Mouse (Mus musculus) myocyte (in vitro differentiated cells): Measurements from ENCODE around the gene Aldh1l1.

Experiments used
- E2F4 ChIP-seq: IDR thresholded peaks from one replicate; pipeline ENCODE4 v1.6.1; 2011; ENCODE audit warnings: mild to moderate bottlenecking, control low read depth, moderate library complexity; ENCODE audit not compliant: insufficient read depth
- MAX ChIP-seq: IDR thresholded peaks from one replicate; pipeline ENCODE4 v1.6.1; 2011; ENCODE audit warnings: low read depth, mild to moderate bottlenecking, control low read depth
- MYOD1 ChIP-seq, 3 experiments: IDR thresholded peaks; one replicate each; pipeline ENCODE4 v1.6.1; 2011; ENCODE audit warnings: control low read depth in 2 of 3, low read depth in 2 of 3, mild to moderate bottlenecking in 2 of 3, moderate library complexity in 1 of 3; ENCODE audit not compliant: insufficient read length in 2 of 3, control insufficient read depth in 1 of 3
- MYOG ChIP-seq, 3 experiments: IDR thresholded peaks; one replicate each; pipeline ENCODE4 v1.6.1; 2011; ENCODE audit warnings: control low read depth in 2 of 3, low read depth in 2 of 3, mild to moderate bottlenecking in 2 of 3; ENCODE audit not compliant: insufficient read length in 2 of 3, control insufficient read depth in 1 of 3, insufficient read depth in 1 of 3
- POLR2A ChIP-seq: IDR thresholded peaks from one replicate; pipeline ENCODE4 v1.6.1; 2011; ENCODE audit warnings: low read depth, mild to moderate bottlenecking, control low read depth, moderate library complexity; ENCODE audit not compliant: insufficient read length
- POLR2AphosphoS2 ChIP-seq: IDR thresholded peaks from one replicate; pipeline ENCODE4 v1.6.1; 2011; ENCODE audit warnings: low read depth, control low read depth; ENCODE audit not compliant: insufficient read length
- REST ChIP-seq: IDR thresholded peaks from one replicate; pipeline ENCODE4 v1.6.1; 2011; ENCODE audit warnings: mild to moderate bottlenecking, control low read depth, moderate library complexity; ENCODE audit not compliant: insufficient read depth, insufficient read length
- SRF ChIP-seq: IDR thresholded peaks from one replicate; pipeline ENCODE4 v1.6.1; 2011; ENCODE audit warnings: low read depth; ENCODE audit not compliant: control insufficient read depth, insufficient read length
- TCF12 ChIP-seq: IDR thresholded peaks from one replicate; pipeline ENCODE4 v1.6.1; 2011; ENCODE audit warnings: mild to moderate bottlenecking, control low read depth; ENCODE audit not compliant: poor library complexity, insufficient read depth, severe bottlenecking
- TCF3 ChIP-seq: IDR thresholded peaks from one replicate; pipeline ENCODE4 v1.6.1; 2011; ENCODE audit warnings: low read depth, control low read depth; ENCODE audit not compliant: insufficient read length
- USF1 ChIP-seq: IDR thresholded peaks from one replicate; pipeline ENCODE4 v1.6.1; 2011; ENCODE audit warnings: low read depth, mild to moderate bottlenecking, control low read depth, moderate library complexity

DNA sequence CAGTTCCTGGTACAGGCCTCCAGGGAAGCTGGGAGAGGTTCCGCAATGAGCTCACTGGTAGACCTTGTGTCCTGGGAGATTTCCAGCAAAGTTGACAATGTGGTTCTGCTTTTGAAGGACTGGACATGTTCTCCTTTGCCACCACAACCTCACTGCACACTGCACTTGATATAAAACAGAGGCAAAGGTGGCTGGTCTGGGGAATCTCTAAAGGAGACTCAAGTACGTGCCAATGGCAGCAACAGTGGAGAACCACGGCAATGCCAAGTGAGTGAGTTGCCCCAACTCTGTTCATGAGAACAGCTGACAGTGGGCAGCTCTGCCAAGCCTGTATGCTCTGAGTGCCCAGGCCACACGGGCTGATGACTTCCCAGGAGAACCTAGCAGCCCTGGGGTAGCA lies 53.0 kb downstream of the Aldh1l1 start:
- no peak for TF ChIP-seq POLR2A
- TF ChIP-seq TCF12, result no peak
- no peak for TF ChIP-seq MAX
- no peak for TF ChIP-seq USF1
- TF ChIP-seq POLR2AphosphoS2, result no peak
- no peak for TF ChIP-seq SRF
- no peak for TF ChIP-seq E2F4
- no peak for TF ChIP-seq MYOD1 (IDR thresholded peaks at IDR 0.05; ENCODE audit: control insufficient read depth in 1 of 3, insufficient read length in 2 of 3, low read depth in 2 of 3)
- TF ChIP-seq REST, result no peak
- TF ChIP-seq TCF3, result no peak
- TF ChIP-seq MYOG (IDR thresholded peaks at IDR 0.05; ENCODE audit: control insufficient read depth in 1 of 3, insufficient read depth in 1 of 3, insufficient read length in 2 of 3, low read depth in 2 of 3), result no peak
